22 mouse cellular contexts compared by ENCODE assay signal in the genomic region with DNA sequence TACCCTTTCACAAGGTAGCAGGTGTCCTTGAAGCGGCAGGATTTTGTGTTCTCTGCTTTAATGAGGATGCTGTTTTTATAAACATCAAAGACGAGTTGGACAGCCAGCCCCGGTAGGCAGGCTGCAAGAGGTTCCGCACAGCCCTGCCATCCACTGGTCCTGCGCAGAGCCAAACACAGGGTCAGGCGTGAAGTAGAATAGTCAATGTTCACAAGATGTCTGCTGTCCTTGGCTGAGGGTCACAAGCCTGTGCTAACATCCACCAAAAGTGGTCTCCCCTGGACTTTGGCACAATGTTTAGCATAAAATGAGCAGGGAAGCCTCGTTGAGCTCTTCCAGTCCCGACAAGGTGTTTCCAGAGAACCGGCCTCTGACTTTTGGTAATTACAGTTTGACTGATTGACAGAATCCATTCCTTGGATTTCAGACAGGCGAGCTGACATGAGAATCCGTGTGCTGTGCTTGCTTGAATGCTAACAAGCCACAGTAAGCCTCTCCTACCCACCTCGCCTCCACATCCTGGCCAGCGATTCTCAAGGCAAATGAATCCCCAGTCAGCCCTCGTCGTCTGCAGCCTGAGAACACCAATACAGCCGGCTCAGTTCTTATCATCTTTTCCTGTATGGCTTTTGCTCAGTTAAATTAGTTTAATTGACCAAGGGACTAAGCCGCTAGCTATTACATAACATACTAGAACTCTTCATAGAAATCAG.
DNase-seq lines count a peak whose midpoint lies in the region; ATAC-seq and TF ChIP-seq lines count a peak whose summit lies in the region.
"Had no signal": no experiment of that assay in that cellular context is flagged by ENCODE, and none has a peak within 500 bp of the region (broad histone marks: within the 10 kb centered on the region; RNA-seq: fewer than 3 reads in every experiment).

No protein-coding gene starts in this region.

- H3K27ac ChIP-seq in forebrain, embryonic 13.5 days: no peak overlapping the region
- H3K27ac ChIP-seq in forebrain, embryonic 15.5 days (replicated peaks): no peak overlapping the region
- no peak overlapping the region for H3K27ac ChIP-seq in intestine, embryonic 14.5 days (ENCODE audit: low read depth)
- no peak overlapping the region for H3K27ac ChIP-seq in intestine, postnatal 0 days (ENCODE audit: low read depth, low read length)
- H3K27ac ChIP-seq in midbrain, embryonic 15.5 days: peak overlapping the region; percentile 56
- H3K27ac ChIP-seq: embryonic facial prominence, embryonic 10.5 days; heart, adult 2 months; kidney, postnatal 0 days; limb, embryonic 15.5 days; neural tube, embryonic 13.5 days had no signal

- no peaks in the 10 kb centered on the region for H3K27me3 ChIP-seq in forebrain, embryonic 13.5 days
- H3K27me3 ChIP-seq in forebrain, embryonic 15.5 days: no peaks in the 10 kb centered on the region
- H3K27me3 ChIP-seq in intestine, embryonic 14.5 days (replicated peaks; ENCODE audit: control insufficient read depth, insufficient read depth, low read length): no peaks in the 10 kb centered on the region
- no peaks in the 10 kb centered on the region for H3K27me3 ChIP-seq in intestine, postnatal 0 days (replicated peaks; ENCODE audit: control insufficient read depth, insufficient read depth, low read length)
- H3K27me3 ChIP-seq in midbrain, embryonic 15.5 days (replicated peaks): no peaks in the 10 kb centered on the region
- H3K27me3 ChIP-seq: neural tube, embryonic 13.5 days had no signal

- H3K36me3 ChIP-seq in forebrain, embryonic 13.5 days (ENCODE audit: poor library complexity, severe bottlenecking): no peaks in the 10 kb centered on the region
- no peaks in the 10 kb centered on the region for H3K36me3 ChIP-seq in forebrain, embryonic 15.5 days
- H3K36me3 ChIP-seq in intestine, embryonic 14.5 days (ENCODE audit: control insufficient read depth, insufficient read depth, low read length): no peaks in the 10 kb centered on the region
- H3K36me3 ChIP-seq in intestine, postnatal 0 days (ENCODE audit: control insufficient read depth, insufficient read depth): no peaks in the 10 kb centered on the region
- no peaks in the 10 kb centered on the region for H3K36me3 ChIP-seq in midbrain, embryonic 15.5 days (replicated peaks)
- H3K36me3 ChIP-seq: embryonic facial prominence, embryonic 10.5 days; G1E; limb, embryonic 15.5 days; neural tube, embryonic 13.5 days had no signal

- 52% methylated on average over 17 of the region's 17 CpGs for WGBS in forebrain, embryonic 13.5 days
- WGBS in forebrain, embryonic 15.5 days: 55% methylated on average over 17 of the region's 17 CpGs
- 66% methylated on average over 17 of the region's 17 CpGs for WGBS in intestine, embryonic 14.5 days
- 67% methylated on average over 17 of the region's 17 CpGs for WGBS in intestine, postnatal 0 days
- 48% methylated on average over 17 of the region's 17 CpGs for WGBS in midbrain, embryonic 15.5 days

- no peak overlapping the region for H3K4me3 ChIP-seq in forebrain, embryonic 13.5 days
- H3K4me3 ChIP-seq in forebrain, embryonic 15.5 days: no peak overlapping the region
- no peak overlapping the region for H3K4me3 ChIP-seq in intestine, embryonic 14.5 days (ENCODE audit: low read depth, low read length)
- no peak overlapping the region for H3K4me3 ChIP-seq in intestine, postnatal 0 days (ENCODE audit: low read depth, low read length)
- H3K4me3 ChIP-seq in midbrain, embryonic 15.5 days: no peak overlapping the region
- H3K4me3 ChIP-seq: embryonic facial prominence, embryonic 10.5 days; heart, adult 2 months; limb, embryonic 15.5 days; neural tube, embryonic 13.5 days had no signal

- peak; percentile 38 for DNase-seq in intestine, embryonic 14.5 days (ENCODE audit: low spot score)
- peak; percentile 68 for DNase-seq in brain, adult 2 months (ENCODE audit: low read depth, low spot score)
- no peak for DNase-seq in urinary bladder, postnatal 4 days (ENCODE audit: low spot score in 2 of 2)
- DNase-seq: adrenal gland, postnatal 14 days; cerebellum, adult 11-12 months; cerebellum, postnatal 36 days; heart, adult 2 months; heart, postnatal 36 days; layer of hippocampus, postnatal 36 days; thymus, postnatal 14 days had no signal

- peaks cover 27% of the 10 kb centered on the region for H3K4me1 ChIP-seq in forebrain, embryonic 13.5 days
- peaks cover 12% of the 10 kb centered on the region for H3K4me1 ChIP-seq in forebrain, embryonic 15.5 days
- no peaks in the 10 kb centered on the region for H3K4me1 ChIP-seq in intestine, embryonic 14.5 days (replicated peaks; ENCODE audit: control insufficient read depth, insufficient read depth, low read length)
- no peaks in the 10 kb centered on the region for H3K4me1 ChIP-seq in intestine, postnatal 0 days (replicated peaks; ENCODE audit: control insufficient read depth, insufficient read depth, low read length)
- peaks cover 13% of the 10 kb centered on the region for H3K4me1 ChIP-seq in midbrain, embryonic 15.5 days

- TF ChIP-seq CTCF in intestine, postnatal 0 days (IDR thresholded peaks at IDR 0.05; ENCODE audit: low read depth): no peak

- peak; percentile 19; the same call in 1 of the 2 replicates for ATAC-seq in forebrain, embryonic 13.5 days
- ATAC-seq in forebrain, embryonic 15.5 days (replicated peaks): no peak
- ATAC-seq in intestine, embryonic 14.5 days (replicated peaks; ENCODE audit: low FRiP score, low TSS enrichment, low read depth): no peak
- ATAC-seq in intestine, postnatal 0 days: no peak
- ATAC-seq in midbrain, embryonic 15.5 days (replicated peaks): peak; percentile 73
- ATAC-seq: forebrain, embryonic 16.5 days; intestine, embryonic 16.5 days; lung, postnatal 0 days had no signal

- H3K9me3 ChIP-seq in forebrain, embryonic 13.5 days (replicated peaks): no peaks in the 10 kb centered on the region
- no peaks in the 10 kb centered on the region for H3K9me3 ChIP-seq in forebrain, embryonic 15.5 days
- H3K9me3 ChIP-seq in intestine, embryonic 14.5 days (ENCODE audit: control insufficient read depth, low read length): no peaks in the 10 kb centered on the region
- H3K9me3 ChIP-seq in intestine, postnatal 0 days (ENCODE audit: control insufficient read depth): no peaks in the 10 kb centered on the region
- H3K9me3 ChIP-seq in midbrain, embryonic 15.5 days: no peaks in the 10 kb centered on the region
- H3K9me3 ChIP-seq: embryonic facial prominence, embryonic 10.5 days; G1E; limb, embryonic 15.5 days; neural tube, embryonic 13.5 days had no signal

- H3K4me2 ChIP-seq in forebrain, embryonic 13.5 days: no peak overlapping the region
- H3K4me2 ChIP-seq in forebrain, embryonic 15.5 days (replicated peaks): no peak overlapping the region
- H3K4me2 ChIP-seq in intestine, embryonic 14.5 days (ENCODE audit: low read length): no peak overlapping the region
- no peak overlapping the region for H3K4me2 ChIP-seq in intestine, postnatal 0 days (replicated peaks; ENCODE audit: low read depth)
- no peak overlapping the region for H3K4me2 ChIP-seq in midbrain, embryonic 15.5 days
- H3K4me2 ChIP-seq: limb, embryonic 15.5 days; neural tube, embryonic 13.5 days had no signal

- H3K9ac ChIP-seq in forebrain, embryonic 13.5 days: no peak overlapping the region
- H3K9ac ChIP-seq in forebrain, embryonic 15.5 days (replicated peaks): no peak overlapping the region
- no peak overlapping the region for H3K9ac ChIP-seq in intestine, embryonic 14.5 days (ENCODE audit: low read length)
- no peak overlapping the region for H3K9ac ChIP-seq in intestine, postnatal 0 days (ENCODE audit: low read depth, low read length)
- H3K9ac ChIP-seq in midbrain, embryonic 15.5 days: 0 out of 2 replicates have a peak overlapping the region, but pooled peaks have one; percentile 12
- H3K9ac ChIP-seq: limb, embryonic 15.5 days; neural tube, embryonic 13.5 days had no signal

Comparison
In these comparisons a context has a peak if more than half of its experiments do, and no peak if none do; other contexts are left out.
1. ATAC-seq: peak in forebrain, embryonic 13.5 days (single experiment) and midbrain, embryonic 15.5 days (single experiment); none in forebrain, embryonic 15.5 days (single experiment), intestine, embryonic 14.5 days (single experiment) and intestine, postnatal 0 days (single experiment).
2. DNase-seq: peak in intestine, embryonic 14.5 days (single experiment) and brain, adult 2 months (single experiment); none in urinary bladder, postnatal 4 days (0 of 2).